Comparison of ENCODE assay signal across 11 mouse cellular contexts in genomic region chr7:13511539-13511938, GRCm38 (mm10). TPM values are rescaled to one million over a fixed set of nuclear protein-coding genes. Genes with fewer than 3 reads are reported as not detected.
DNase-seq lines count a peak whose midpoint lies in the region; ATAC-seq lines count a peak whose summit lies in the region.
"Had no signal": no experiment of that assay in that cellular context is flagged by ENCODE, and none has a peak within 500 bp of the region (broad histone marks: within the 10 kb centered on the region; RNA-seq: fewer than 3 reads in every experiment).

No protein-coding gene starts in this region.

- ATAC-seq in intestine, embryonic 16.5 days: no peak

- H3K4me2 ChIP-seq in intestine, embryonic 16.5 days (ENCODE audit: low read depth, low read length): no peak overlapping the region

- no peaks in the 10 kb centered on the region for H3K36me3 ChIP-seq in hindbrain, embryonic 10.5 days
- H3K36me3 ChIP-seq in intestine, embryonic 16.5 days (ENCODE audit: control insufficient read depth, insufficient read depth, low read length): no peaks in the 10 kb centered on the region

- H3K9me3 ChIP-seq in hindbrain, embryonic 10.5 days: peaks cover 24% of the 10 kb centered on the region; the same call in 1 of the 2 replicates
- H3K9me3 ChIP-seq in intestine, embryonic 16.5 days (ENCODE audit: control insufficient read depth, low read length): no peaks in the 10 kb centered on the region

- intact Hi-C loops in left cerebral cortex, postnatal 4 days (cut with DNase I): no loop called here

- no peak overlapping the region for H3K4me3 ChIP-seq in hindbrain, embryonic 10.5 days
- no peak overlapping the region for H3K4me3 ChIP-seq in intestine, embryonic 16.5 days (ENCODE audit: low read length)

- H3K4me1 ChIP-seq in hindbrain, embryonic 10.5 days (replicated peaks): no peaks in the 10 kb centered on the region
- no peaks in the 10 kb centered on the region for H3K4me1 ChIP-seq in intestine, embryonic 16.5 days (ENCODE audit: control insufficient read depth, insufficient read depth, low read length)

- H3K9ac ChIP-seq in intestine, embryonic 16.5 days (ENCODE audit: low read depth, low read length): no peak overlapping the region

- WGBS in hindbrain, embryonic 10.5 days: 76% methylated on average over 1 of the region's 1 CpGs
- 75% methylated on average over 1 of the region's 1 CpGs for WGBS in intestine, embryonic 16.5 days

- H3K27ac ChIP-seq in hindbrain, embryonic 10.5 days: no peak overlapping the region
- H3K27ac ChIP-seq in intestine, embryonic 16.5 days (ENCODE audit: low read length): no peak overlapping the region

- H3K27me3 ChIP-seq in hindbrain, embryonic 10.5 days (ENCODE audit: insufficient read depth, poor library complexity, severe bottlenecking): no peaks in the 10 kb centered on the region
- H3K27me3 ChIP-seq in intestine, embryonic 16.5 days (replicated peaks; ENCODE audit: control insufficient read depth, insufficient read depth, low read length): no peaks in the 10 kb centered on the region

- peak; percentile 2 for DNase-seq in left cerebral cortex, adult 11 months (ENCODE audit: low spot score)
- no peak for DNase-seq in left cerebral cortex, postnatal 4 days
- peak; percentile 9 for DNase-seq in MN1 (ENCODE audit: low spot score)
- peak; percentile 11 for DNase-seq in c-Kit-positive CD71-positive TER-119-negative erythroid progenitor cells, embryonic 14.5 days (ENCODE audit: low read depth)
- DNase-seq in lung, postnatal 25 days (ENCODE audit: low spot score): peak; percentile 12
- DNase-seq in hindbrain, embryonic 10.5 days (ENCODE audit: low spot score): no peak
- no peak for DNase-seq in cerebellum, adult 11 months

RNA-seq across cellular contexts. Expression of gene Bsph2, which starts 59.3 kb away (rescaled TPM):
- not detected for total RNA-seq in left cerebral cortex, postnatal 4 days (2021)
- not detected in 2 replicates for polyA plus RNA-seq in hindbrain, embryonic 10.5 days (2016; fragmentation: Nextera tagmentation; extraction: Ambion mirVana)
- polyA plus RNA-seq in intestine, embryonic 16.5 days (2015; fragmentation: Nextera tagmentation; extraction: Ambion mirVana): not detected in 2 replicates
- polyA plus RNA-seq: cortical plate, adult 2 months; intestine, embryonic 14.5 days; stomach, embryonic 16.5 days had no signal

Comparison
In these comparisons a context has a peak if more than half of its experiments do, and no peak if none do; other contexts are left out.
1. DNase-seq: peak in left cerebral cortex, adult 11 months (single experiment), MN1 (single experiment), c-Kit-positive CD71-positive TER-119-negative erythroid progenitor cells, embryonic 14.5 days (single experiment) and lung, postnatal 25 days (single experiment); none in left cerebral cortex, postnatal 4 days (single experiment), hindbrain, embryonic 10.5 days (single experiment) and cerebellum, adult 11 months (single experiment).